Mouse (Mus musculus): ENCODE measurements around the gene Tacc2.

The Tacc2 gene

DNA sequence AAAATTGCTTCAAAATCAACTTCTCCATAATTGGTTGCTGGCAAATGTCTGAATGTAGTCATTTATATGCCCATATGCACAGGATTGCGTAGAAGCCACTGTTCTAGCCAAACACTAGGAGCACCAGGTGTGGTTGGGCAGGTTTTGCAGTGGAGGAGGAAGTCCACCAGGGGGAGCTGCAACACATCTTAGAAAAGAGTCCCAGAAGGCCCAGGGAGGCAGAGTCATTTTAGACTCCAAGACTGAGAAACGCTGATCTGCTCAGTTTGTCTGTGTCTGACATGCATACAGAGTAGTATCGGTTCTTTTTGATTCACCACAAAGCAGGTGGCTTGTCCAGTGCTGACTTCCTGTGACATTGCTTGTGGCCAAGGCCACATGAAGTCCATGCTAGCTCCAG, 193.5 kb downstream of the Tacc2 start:
- DNase-seq (ENCODE audit: low spot score in 2 of 2): peak; percentile 45 to 83

DNA sequence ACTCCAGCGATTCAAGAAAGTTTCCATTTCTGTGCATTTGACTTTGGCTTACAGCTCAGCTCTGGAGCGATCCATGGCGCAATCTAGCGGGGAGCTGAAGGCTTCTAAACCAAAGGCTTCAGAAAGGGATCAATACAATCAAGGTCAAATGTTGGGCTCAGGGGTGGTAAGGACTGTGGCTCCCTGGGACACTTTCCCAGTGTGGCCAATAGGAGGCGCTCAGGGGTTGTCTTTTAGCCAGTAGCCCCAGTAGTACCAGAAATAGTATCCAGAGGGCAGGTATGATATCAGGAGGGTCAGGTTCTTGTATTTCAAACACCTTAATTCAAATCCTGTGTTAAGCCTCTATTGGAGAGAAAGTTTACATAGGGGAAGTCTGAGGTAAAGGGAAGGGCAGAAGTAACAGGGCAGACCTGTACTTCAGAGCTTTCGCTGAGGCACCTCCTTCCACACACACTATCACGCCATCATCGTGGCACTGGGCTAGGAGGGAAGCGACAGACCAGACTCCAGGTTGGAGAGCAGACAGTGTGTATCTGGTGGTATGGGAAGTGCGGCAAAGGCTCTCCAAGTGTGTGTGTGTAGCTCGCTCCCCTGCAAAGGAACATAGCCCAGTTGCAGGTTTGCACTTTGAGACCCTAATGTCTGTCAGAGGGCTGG, 196.1 kb downstream of the Tacc2 start:
- peak in 1 of 2 experiments; percentile 63 for DNase-seq (ENCODE audit: low spot score in 2 of 2)

DNA sequence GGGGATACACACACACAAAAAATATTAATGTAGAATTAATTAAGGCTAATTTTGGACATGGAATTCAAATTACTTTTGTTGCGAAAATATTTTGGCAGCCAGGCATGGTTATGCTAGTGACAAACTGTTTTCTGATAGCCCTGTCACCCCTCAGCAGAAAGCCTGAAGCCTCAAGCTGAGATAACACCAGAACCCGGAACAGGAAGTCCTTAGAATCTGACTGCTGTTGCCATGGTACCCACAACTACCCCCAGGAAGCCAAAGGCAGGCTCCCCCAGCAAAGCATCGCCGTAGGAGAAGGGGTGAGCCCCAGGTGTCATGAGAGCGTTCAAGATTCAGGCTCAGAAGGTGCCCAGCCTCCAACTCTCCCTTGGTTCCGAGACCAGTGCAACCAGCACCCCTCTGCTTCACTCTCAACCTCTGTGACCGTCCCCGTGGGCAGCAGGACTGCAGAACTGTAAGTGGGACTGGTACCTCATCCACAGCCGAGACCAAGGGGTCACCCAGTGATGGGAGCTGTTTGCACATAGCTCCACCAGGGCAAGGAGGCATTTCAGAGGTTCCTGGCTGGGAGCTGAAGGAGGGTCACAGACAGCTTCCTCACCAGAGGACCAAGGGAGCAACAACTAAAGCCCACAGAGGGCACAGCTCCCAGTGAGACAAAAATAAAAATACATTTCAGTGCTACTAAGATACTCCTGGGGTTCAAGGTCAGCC, 196.8 kb downstream of the Tacc2 start, which contains the start of gene Btbd16:
Gene Btbd16, plus strand, starts transcription at position 156 of the 717 bp plus-strand sequence.
- no peak for DNase-seq (ENCODE audit: low spot score in 2 of 2)

DNA sequence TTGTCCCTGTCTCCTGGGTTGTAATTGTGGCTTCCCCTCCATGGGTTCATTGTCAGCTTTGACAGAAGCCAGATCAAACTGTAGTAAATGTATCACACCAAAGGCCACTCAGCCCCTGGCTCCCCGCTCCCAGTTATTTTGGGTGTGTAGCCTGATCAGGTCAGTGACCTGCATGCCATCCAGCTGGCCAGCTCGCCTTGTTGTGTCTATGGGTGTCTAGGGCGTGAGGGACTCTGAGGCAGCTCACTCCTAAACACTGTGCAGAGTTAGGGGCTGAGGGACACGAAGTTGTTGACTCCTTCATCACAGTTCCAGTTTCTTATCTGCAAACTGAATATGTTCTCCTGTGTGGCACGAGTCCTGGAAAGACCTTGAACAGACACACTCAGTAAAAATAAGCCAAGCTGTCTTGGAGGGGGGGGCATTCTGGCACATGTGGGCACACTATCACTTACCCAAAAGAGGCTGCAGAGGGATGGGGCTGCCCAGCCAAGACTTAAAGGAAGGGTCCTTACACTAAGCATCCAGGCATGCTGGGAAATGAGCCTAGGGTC, 203.7 kb downstream of the Tacc2 start:
- no peak for DNase-seq (ENCODE audit: low spot score in 2 of 2)

DNA sequence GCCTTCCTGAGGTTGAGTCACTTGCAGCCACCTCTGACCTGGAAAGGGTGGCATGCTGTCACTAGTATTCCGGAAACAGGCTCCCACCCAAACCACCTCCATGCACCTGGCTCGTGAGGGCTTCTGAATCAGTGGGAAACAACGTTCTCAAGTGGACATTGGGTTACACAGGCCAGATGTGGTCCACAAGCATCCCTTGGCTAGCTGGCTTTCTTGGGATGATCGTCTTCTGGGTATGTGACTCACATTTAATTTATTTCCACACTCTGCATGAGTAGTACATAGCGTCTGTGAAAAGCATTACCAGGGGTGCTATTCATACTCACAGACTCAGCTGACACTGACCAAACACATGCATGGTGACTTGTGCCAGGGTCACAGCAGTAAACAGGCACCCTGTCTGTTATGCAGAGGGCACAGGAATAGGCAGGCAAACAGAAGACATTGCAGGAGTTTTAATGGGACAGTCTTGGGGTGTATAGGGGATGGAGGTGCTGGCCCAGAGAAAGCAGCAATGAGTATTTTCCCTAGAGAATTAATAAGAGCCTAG, 205.3 kb downstream of the Tacc2 start:
- DNase-seq (ENCODE audit: low spot score in 2 of 2): no peak

DNA sequence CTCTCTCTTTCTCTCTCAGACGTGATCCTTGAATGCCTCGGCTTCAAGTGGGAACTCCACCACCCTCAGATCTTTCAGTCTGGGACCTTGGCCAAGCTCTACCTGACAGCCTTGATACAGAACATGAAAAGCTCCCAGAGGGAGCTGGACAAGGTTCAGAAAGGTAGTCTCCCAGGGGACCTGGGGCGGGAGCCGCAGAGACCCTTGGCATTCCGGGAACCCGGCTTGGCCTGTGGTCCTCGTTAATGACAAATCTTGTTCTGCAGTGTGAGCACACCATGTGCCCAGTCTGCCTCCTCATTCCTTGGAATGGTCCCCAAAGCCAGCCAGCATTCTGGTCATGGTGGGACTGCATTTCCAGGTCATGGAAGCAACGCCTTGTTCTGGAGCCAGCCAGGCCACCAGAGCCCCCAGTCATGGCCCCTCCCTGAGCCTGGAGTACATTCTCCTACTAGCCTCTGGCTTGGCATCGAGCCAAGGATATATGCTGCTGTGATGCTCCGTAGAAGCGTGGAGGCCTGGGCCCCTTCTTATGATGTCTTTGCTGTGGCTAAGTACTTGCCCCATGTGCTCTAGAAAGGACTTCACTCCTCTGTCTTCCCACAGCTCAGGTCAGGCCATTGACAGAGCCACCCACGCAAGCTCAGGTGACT, 208.8 kb downstream of the Tacc2 start:
- DNase-seq (ENCODE audit: low spot score in 2 of 2): no peak

DNA sequence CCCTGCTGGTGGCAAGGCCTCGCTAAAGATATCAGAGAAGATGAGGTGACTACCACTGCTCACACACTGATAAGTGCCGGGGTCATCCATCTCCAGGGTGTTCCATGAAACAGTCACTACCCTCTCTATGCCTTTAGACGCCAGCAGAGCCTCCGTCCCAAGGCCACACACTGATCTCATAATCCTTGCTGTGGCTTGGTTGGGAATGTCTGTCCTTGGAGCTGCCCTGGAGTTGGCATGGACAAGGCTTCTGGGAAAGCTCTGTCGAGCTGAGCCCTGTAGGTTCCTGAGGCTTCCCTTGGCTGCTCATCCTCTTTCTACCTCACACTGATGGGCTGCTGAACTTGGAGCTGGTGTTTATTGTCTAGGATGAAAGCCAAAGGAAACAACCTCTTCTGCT, 209.5 kb downstream of the Tacc2 start:
- DNase-seq (ENCODE audit: low spot score in 2 of 2): no peak

DNA sequence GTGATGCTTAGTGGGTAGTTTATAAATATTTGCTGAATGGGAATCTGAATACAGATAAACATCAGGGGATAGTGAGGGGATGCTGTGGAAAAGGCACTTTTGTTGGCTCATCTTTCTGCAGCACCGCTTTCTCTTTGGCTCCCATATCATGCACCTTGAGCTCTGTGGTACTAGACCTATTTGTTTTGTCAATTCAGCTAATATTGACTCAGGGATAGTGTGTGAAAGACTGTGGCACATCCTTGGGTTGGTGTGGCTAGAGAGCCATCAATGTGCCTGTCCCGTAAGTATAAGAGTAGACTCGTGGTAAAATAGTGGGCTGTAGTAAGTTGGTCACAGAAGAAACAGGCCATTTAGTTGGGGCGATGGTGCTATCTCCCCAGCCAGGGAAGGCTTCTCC, 210.3 kb downstream of the Tacc2 start:
- DNase-seq (ENCODE audit: low spot score in 2 of 2): no peak

DNA sequence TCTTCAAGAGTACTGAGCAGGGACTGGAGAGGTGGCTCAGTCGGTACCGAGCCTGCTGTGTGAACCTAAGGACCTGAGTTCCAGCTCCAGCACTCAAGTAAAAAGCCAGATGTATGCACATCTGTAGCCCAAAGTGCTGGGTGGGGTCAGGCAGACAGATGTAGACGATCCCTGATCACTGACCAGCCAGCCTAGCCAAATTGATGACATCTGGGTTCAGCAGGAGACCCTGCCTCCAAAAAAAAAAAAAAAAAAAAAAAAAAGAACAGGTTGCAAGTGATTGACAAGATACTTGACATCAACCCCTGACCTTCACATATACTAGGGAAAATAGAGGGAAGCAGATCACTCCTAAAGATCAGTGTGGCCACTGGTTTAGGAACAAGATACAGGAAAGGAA, 211.7 kb downstream of the Tacc2 start:
- no peak for DNase-seq (ENCODE audit: low spot score in 2 of 2)

DNA sequence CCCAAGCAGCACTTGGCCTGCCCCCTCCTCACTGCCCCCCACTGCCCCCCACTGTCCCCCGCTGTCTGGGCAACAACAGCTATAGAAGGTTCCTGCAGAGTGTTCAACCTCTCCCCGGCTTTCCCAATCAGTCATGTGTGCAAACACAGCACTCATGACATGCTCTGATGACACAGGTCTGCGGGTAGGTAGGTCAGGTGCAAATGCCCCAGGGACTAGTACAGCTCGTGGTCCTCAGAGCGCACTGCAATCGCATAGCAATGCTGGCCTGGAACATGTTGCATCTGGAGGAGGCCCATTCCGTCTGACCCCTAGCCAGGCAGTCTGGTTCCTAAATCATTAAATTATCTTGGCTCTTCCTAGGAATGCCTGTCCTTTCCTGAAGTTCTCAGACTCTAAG, 212.2 kb downstream of the Tacc2 start:
- no peak for DNase-seq (ENCODE audit: low spot score in 2 of 2)

DNA sequence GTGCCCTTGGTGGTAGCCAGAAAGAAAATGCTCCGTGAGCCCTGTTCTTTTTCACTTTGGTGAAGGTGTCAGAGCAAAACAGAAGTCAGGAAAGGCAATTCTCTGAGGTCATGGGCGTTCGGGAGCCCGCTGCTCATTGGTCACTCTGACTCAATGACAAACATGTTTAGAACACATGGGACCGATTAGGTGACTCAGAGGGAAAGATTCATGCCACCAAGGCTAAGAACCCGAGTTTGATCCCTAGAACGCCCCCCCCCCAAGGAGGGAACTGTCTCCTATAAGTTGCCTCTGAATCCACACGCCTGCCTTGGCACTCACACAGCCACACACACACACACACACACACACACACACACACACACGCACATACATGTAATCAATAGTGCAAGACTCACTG, 216.4 kb downstream of the Tacc2 start:
- no peak for DNase-seq (ENCODE audit: low spot score in 2 of 2)

DNA sequence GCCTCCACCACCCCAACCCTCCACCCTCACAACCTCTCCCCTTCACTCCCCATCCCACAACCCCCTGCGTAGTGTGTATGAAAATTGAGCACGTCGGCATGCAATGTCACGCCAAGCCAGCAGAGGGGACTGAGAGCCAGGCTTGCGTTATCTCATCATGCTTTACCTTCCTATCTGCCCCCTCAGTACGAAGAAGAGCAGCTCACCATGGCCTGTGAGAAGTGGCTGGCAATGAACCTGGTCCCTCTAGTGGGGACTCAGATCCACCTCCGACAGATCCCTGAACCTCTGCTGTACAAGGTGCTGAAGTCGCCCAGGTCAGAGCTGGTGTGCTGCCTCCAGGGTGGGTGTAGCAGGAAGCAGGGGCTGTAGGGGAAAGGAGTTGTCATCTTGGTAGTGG, 219.5 kb downstream of the Tacc2 start:
- DNase-seq (ENCODE audit: low spot score in 2 of 2): peak in 1 of 2 experiments; percentile 40

DNA sequence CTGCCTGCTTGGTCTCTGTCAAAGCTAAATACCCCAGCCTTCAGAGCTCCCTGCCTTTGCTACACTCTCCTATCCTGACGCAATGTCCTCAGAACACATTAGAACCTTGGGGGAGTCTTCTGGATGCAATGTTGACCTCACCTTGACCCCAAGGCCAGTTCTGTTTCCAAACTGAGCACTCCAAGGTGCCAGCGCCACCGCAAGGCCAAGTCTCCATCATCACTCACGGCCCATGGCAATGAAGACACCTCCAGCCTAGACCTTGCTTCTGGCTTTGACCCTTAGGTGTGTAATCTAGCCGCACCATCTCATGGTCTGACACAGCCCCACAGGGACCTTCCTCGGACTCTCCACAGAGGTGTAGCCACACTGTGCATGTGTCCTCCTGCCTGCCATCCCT, 220.3 kb downstream of the Tacc2 start:
- DNase-seq (ENCODE audit: low spot score in 2 of 2): no peak

DNA sequence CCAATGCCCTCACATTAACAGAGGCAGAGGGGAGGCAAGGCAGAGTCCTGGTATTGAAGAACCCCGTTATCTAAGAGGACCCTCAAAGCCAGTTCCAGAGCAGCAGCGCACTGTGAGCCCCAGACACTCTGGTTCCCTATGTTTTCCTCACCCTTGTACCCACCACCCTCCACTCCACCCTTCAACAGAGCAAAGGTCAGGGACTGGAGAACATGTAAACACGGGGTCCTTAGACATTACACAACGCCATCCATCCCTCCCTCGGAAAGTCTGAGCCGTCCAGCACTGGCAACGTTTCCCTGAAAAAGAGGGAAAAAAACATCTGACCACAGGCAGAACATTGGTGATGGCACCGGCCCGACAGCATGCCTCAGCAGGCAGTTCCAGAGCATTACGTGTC, 222.2 kb downstream of the Tacc2 start:
- DNase-seq (ENCODE audit: low spot score in 2 of 2): no peak

DNA sequence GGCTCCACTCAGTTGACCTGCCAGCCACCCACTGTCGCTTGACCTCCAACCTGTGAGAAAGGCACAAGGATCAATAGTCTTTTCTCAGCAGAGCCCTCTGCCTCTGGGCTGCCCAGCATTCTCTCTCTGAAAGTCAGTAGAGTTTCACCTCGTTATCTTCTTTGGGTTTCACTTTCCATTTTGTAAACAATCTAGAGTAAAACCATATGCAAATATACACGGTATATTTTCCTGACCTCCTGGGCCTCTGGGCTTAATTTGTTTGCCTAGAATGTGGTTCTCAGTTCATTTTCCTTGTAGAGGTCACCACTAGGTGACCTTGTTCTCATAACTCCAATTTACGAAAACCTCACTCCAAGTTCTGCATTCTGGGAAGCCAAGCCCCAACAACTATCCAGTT, 223.4 kb downstream of the Tacc2 start:
- no peak for DNase-seq (ENCODE audit: low spot score in 2 of 2)

DNA sequence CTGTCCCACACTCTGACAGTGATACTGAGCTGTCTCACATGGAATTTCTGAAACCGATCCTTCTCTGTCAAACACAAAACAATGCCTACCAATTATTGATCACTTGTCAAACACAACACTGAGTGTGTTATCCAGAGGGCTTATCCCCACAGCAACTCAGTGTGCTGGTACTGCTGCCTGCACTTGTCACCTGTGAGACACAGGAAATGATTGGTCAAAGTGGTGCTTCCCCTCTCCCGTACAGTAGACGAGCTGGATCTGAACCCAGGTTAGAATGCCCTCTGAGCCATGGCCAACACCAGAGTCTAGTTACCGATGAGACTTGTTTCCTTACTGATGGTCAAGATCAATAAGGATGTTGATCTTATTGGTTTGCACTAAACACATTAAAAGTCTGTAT, 224.6 kb downstream of the Tacc2 start:
- no peak for DNase-seq (ENCODE audit: low spot score in 2 of 2)

DNA sequence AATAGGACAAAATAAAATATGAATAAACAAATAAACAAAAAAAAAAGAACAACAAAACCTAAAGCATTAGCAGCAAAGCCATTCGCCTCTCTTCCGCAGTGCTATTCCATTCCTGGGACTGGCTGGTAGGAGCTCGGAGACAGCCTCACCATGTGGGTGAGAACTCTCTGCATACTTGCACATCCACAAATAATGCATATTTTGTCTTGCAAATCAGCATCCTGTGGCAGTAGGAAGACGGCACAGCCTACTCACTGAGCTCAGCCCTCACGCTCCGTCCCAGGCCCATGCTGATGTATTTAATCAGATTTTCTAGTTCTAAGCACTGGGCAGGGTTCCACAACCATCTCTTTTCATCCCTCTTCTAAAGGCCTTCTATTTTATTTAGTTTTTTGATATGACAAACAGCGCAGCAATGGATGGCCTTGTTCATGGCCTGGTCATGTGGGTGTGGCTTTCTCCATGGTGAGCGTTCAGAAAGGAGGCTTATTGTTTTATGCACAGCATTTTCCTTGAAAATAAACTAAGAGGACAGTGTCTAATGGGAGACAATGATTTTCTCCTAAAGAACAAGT, 226.1 kb downstream of the Tacc2 start:
- DNase-seq (ENCODE audit: low spot score in 2 of 2): no peak

DNA sequence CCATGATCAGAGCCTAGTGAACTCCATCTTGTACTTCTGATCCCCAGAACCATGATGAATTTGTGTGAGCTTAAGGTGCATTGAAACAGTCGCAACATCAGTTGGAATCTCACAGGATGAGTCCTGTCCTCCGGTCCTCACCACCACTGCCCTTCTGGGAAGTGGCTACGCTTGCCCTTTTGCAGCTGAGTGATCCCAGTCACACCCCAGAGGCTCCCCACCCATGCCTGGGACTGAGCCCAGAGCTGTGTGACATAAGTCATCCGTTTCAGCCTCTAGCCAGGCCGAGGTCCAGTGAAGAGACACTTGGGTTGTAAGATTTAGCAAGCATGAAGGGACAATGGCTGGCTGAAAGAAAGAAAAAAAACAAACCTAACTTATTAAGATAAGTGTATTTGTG, 227.8 kb downstream of the Tacc2 start:
- DNase-seq (ENCODE audit: low spot score in 2 of 2): no peak

DNA sequence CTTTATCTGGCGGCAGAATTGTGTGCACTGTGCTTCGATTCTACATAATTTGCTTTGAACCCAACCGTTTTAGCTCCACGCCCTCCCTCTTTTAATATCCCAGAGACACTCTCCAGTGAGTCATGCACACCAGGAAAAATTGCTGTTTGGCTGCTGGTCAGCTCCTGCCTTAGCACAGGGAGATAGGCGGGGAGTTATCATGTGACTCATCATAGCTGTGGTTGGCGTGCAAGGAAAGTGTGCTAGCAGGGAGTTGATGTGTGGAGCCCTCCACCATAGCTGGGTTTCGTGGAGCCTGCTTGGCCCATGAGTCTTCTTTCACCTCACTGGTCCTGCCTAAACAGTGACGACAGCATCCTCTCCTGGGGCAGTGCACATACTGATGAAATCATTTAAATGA, 230.5 kb downstream of the Tacc2 start:
- no peak for DNase-seq (ENCODE audit: low spot score in 2 of 2)

DNA sequence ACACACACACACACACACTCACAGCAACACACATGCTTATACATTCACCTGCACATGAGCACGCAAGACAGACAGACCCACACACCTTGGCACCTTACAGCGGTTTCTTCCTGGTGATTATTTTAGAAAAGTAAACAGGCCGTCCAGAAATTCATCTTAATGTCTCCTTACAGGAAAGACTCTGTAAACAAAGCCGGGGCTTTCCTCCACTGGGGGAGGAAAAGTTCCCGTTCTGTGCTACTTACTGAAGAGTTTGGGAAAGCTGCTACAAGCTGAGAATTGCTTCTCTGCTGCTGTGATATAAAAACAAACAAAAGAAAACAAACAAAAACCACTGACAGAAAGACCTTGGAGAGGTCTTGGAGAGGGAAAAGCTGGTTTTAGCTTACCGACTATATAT, 231.5 kb downstream of the Tacc2 start:
- no peak for DNase-seq (ENCODE audit: low spot score in 2 of 2)

DNA sequence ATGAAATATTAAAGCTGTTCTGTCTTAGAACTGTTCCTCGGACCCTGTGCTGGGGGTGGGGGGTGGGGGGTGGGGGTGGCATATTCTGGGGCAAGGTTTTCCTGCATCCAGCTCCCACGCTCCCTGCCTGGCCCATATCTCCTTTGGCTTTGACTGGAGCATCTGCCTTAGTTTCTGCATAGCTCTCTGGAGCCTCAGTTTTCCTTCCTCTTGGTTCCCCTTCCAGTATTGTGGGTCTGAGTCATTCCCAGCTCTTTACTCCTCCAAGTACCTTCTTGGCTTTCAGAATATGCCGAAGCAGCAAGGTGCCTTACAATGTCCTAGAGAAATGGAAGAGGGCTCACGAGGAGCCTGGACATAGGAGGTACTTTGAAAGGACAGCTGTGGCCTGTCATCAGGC, 233.0 kb downstream of the Tacc2 start:
- DNase-seq (ENCODE audit: low spot score in 2 of 2): no peak

DNA sequence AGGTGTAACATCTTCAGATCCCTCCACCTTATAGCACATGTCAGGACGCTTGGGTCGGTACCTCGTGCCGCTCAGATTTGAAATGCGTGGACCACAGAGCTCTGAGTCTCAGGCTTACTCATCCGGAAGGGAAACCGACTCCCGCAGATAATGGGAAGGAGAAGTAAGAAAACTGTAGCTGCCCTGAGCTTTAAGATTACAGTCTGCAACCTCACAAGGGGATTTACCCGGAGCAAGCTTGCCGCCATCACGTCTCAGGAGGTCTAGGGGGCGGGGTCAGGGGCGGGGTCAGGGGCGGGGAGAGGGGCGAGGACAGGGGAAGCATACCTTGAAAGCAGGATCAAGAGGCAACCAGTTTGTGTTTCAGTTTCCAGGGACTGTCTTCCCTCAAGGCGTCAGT, 235.2 kb downstream of the Tacc2 start:
- no peak for DNase-seq (ENCODE audit: low spot score in 2 of 2)

Data from spleen, postnatal 10 days (tissue).